Mouse (Mus musculus): ENCODE measurements around the gene Fchsd2.

The Fchsd2 gene

DNA sequence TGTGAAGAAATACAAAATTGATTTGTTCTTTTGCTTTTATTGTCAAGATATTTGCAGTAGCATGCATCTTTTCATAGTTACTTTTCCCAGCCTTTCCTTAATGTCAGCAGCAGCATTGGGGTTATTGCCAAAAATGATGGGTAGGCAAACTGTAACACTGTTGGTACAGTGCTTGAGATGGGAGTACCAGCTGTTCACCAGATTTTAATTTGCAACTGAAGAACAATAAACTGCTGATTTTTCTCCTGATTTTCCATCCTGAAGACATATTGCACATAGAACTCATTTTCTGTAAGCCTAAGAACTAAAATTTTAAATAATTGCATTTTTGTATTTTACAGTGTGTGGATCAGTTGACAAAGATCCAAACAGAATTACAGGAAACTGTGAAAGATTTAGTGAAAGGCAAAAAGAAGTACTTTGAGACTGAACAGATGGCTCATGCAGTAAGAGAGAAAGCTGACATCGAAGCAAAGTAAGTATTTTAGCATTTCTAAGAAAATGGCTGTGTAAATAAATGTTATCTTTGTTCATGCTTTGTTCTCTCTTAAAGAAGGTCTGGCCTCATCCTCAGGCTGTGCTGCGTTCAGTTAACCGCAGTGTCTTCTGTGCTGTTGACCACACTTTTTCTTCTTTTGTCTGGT, 98.8 kb downstream of the Fchsd2 start:
- no peak for DNase-seq (ENCODE audit: low read depth, low spot score)

DNA sequence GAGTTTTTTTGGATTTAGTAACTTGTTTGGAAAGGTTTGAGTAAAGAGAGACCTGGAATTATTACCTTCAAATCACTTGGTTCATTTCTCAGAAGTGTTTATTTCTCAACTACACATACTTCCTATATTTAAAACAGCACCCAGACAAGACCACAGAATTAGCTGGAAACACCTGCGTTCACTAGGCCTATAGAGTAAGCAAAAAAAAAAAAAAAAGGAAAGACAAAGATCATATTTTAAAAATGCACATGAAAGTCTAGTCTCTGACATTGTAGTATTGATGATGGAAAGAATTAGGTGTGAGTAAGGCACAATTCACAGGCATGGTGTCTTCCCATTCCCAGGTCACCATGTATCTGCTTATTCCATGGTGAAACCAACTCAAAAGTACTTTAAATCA, 118.2 kb downstream of the Fchsd2 start:
- no peak for DNase-seq (ENCODE audit: low read depth, low spot score)

DNA sequence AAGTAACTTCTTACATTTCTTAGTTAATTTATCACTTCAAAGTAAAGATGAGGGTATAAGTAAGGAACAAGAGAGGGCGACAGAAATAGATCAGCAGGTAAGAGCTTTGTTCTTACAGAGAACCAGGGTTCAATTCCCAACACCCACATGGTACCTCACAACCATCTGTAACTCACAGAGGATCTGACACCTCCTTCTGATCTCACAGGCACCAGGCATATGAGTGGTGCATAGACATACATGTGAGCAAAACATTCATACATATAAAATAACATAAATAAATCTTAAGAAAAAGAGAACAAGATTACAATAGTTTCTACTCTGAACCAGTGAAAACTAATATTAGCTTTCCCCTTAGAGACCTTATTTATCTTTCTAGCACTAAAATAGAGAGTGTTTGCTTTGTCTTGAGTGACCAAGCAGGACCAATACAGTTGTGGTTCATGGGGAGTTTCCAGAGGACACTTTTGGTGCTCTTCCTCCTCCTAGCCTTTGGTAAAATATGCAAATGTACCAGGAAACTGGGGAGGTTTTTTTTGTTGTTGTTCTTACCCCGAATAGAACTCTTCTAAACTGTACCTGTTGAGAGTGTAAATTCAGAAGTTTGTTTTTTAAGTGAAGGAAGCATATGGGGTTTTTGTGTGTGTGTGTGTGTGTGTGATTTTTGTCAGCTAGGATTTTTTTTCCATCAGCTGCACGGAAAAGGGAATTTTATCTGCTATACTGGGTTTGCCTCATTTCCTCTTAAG, 121.0 kb downstream of the Fchsd2 start:
- DNase-seq (ENCODE audit: low read depth, low spot score): peak; percentile 22

DNA sequence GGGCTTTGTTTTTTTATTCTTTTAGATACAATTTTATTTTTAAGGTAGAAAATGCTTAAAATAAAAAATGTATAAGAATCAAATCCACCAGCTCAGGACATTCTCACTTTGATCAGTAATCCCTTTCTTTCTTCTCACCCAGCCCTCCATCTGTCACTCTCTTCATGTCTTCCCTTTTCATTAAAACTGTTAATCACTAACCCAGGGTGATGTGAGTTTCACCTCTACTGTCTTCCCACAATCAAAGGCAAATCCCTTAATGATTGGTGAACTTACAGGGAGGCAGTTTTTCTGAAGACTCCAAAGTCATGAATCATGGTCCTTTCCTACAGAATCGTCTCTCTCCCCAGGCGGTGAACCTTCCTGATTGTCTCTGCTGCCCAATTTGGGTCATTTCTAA, 124.1 kb downstream of the Fchsd2 start:
- no peak for DNase-seq (ENCODE audit: low read depth, low spot score)

DNA sequence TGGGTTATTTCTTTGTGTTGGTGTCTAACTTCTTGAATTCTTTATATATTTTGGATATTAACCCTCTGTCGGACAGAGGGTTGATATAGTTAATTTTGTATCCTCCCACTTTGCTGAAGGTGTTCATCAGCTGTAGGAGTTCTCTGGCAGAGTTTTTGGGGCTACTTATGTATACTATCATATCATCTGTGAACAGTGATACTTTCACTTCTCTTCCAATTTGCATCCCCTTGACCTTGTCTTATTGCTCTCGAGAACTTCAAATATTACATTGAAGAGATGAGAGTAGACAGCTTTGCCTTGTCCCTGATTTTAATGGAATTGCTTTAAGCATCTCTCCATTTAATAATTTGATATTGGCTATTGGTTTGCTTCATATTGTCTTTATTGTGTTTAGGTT, 130.8 kb downstream of the Fchsd2 start:
- no peak for DNase-seq (ENCODE audit: low read depth, low spot score)

DNA sequence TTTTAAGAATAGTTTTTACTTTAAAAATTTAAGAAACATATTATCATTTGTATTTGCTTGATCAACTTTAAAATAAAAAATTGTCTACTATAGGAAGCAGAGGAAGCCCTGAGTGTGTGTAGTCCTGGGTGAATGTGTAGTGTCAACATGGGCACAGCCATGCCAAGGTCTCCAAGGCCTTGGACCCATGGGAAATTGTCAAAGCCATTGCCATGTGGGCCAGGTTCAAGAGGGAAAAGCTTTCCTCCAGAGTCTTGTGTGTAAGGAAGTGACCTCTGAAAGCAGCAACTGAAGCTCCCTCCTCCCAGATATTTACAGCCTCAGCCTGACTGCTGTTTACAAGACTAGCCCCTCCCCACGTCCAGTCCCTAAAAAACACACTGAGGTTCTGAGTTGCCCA, 136.7 kb downstream of the Fchsd2 start:
- no peak for DNase-seq (ENCODE audit: low read depth, low spot score)

DNA sequence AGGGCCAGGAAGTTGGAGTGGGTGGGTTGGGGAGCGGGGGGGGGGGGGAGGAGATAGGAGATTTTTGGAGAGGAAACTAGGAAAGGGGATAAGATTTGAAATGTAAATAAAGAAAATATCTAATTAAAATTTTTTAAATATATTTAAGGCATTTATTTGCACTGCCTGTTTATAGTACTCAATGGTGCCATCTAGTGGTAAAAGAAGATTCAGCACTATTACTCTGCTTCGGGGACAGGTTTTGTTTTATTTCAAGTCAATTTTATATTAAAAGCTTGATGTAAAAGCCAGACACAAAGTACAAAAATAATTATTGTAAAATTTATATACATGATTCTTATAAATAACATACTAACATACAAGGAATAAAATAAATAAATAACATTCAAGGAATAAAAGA, 138.8 kb downstream of the Fchsd2 start:
- peak; percentile 73 for DNase-seq (ENCODE audit: low read depth, low spot score)

DNA sequence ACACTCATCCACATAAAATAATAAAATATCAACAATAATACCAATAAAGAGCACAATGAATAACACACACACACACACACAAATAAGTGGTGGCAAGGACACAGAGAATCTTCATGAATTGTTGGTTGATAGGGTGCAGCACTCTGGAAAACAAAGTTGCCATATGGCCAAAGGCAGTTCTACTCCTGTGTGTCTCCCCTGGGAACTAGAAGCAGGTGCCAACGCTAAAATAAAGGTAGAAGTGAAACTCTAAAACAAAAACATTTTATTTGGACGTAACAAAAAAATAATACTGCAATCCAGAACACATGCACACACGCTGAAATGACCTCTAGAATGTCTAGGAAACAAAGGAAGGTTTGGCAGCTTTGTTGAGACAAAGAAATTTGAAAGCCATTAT, 140.1 kb downstream of the Fchsd2 start:
- no peak for DNase-seq (ENCODE audit: low read depth, low spot score)

DNA sequence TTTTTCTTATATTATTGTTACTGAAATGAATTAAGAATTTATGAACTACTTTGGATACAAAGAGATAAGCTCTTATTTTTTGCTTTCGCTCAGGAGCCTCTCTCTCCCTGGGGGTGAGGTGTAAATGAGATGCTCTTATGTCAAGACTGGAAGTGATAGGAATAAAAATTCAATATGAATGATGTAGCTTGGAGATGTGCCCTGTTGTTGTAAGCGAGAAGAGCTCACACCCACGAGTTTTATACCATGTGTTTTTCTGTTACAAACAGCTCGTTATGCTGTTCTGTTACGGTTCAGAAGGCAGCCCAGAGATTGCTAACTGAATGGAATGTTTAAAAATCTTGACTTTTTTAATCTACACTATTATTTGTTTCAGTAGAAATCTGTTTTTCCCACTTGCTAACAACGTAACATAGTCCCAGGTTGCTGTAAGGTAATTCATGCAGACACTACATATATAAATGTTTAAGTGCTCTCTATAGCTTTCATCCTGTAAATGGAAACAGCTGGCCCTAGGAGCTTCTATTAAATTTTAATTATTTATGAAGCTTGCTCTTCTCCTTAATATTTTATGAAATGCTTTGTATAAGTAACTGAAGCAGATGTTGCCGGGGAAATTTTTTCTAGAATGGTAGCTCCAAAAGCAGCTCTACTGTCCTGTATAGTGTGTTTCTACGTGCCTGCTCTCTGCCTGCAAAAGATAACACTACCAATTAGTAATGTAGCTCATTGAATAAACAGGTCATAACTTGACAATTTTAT, 144.2 kb downstream of the Fchsd2 start:
- DNase-seq (ENCODE audit: low read depth, low spot score): no peak

DNA sequence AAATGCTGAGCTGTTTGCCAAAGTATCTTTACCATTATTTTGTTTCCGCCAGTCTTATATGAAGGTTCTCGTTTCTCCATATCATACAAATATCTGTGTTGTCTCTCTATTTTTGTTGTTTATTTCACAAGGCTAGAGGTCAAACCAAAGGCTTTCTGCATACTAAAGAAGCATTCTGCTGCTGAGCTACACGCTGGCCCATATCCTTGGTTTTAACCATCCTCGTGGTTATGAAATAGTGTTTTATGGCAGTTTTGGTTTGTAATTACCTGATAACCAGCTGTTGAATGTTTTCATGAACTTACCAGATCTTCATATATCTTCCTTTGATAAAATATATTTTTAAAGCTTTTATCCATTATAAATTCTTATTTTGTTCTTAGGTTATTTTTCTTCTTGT, 156.1 kb downstream of the Fchsd2 start:
- DNase-seq (ENCODE audit: low read depth, low spot score): no peak

DNA sequence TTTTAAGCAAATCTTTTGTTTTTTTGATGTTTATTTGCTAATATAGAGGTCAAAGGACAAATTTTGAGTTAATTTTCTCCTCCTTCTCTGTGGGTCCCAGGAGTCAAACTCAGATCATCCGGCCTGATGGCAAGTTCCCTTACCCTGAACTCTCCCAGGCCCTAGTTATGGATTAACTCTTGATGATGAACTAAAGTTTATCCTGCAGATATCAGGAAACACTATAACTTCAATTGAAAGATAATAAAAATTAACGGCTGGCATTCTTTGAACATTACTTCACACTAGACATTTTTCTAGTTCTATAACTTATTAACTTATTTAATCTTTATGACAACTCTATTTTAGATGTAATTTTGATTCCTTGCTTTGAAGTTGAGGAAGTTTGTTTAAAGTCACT, 156.5 kb downstream of the Fchsd2 start:
- no peak for DNase-seq (ENCODE audit: low read depth, low spot score)

DNA sequence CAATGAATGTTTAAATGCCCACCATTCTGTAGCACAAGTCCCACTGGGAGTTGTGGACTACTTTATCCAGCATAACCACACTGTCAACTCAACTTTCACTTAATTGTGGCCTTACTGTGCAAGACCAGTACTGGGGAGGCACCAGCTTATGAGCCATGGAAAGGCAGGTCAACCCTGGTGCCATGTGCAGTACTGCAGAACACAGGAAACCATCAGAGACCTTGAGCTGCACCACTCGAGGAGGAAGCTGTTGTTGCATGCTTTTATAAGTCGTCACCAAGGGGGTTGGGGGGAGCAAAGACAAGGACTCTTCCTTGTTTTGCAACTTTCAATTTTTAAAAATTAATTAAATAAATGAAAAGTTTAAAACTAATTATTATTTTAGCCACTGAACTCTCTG, 160.4 kb downstream of the Fchsd2 start:
- DNase-seq (ENCODE audit: low read depth, low spot score): no peak

DNA sequence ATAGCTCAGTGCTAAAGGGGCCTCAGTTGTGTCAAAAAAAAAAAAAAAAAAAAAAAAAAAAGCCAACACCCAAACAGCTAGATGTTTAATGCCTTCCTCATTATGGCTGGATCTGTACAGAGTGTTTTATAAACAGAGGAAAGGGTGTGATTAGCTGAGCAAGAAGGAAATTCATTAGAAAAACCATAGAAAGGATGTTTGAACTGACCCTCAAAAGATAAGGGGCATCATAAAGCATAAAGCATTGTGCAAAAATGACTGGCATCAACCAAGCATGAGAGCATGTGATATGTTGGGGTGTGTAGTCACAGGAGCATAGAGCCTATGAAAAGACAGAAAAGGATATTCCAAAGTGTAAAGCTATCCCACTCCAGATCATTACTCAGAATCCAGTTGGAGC, 165.8 kb downstream of the Fchsd2 start:
- DNase-seq (ENCODE audit: low read depth, low spot score): no peak

DNA sequence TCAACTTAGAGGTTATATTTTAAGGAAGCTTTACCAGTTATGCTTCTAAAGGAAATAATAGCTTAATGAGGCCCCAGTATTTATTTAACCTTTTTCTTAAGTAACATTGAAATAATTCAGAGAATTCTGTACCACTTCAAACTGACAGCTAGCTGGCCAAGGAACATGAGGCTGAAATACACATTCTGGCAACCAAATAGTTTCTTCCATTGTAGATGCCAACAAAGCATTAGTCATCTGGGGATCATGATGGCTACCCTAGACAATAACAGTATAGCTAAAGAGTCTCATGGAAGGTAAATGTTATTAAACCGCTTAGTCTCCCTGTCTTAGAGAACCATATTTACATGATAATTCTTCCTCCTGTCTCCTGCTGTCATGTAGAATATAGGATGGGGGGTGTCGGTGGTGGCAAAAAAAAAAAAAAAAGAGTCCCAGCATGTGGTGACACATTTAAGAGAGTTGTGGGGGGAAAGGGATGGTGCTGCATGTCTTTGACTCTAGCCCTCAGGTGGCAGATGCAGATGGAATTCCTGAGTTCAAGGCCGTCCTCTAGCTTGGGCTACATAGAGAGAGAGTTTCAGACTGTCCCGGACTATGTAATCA, 169.4 kb downstream of the Fchsd2 start:
- no peak for DNase-seq (ENCODE audit: low read depth, low spot score)

DNA sequence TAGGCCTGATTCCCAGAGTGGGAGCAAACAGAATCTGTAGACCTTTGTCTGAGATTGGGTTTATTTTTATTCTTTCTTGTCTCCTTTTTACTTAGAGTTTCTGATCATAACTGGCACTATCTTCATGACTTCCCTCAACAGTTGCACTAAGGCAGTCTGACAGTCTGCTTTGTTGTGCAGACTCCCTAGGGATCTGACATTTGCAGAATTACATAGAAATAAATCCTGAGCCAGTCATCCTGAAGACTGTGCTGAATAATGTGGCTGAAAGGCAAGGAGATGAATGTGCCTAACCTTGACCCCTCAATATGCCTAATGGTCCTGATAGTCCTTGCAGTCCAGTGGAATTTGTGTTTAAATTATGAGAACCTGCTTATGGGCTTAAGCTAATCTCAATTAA, 170.8 kb downstream of the Fchsd2 start:
- DNase-seq (ENCODE audit: low read depth, low spot score): no peak

DNA sequence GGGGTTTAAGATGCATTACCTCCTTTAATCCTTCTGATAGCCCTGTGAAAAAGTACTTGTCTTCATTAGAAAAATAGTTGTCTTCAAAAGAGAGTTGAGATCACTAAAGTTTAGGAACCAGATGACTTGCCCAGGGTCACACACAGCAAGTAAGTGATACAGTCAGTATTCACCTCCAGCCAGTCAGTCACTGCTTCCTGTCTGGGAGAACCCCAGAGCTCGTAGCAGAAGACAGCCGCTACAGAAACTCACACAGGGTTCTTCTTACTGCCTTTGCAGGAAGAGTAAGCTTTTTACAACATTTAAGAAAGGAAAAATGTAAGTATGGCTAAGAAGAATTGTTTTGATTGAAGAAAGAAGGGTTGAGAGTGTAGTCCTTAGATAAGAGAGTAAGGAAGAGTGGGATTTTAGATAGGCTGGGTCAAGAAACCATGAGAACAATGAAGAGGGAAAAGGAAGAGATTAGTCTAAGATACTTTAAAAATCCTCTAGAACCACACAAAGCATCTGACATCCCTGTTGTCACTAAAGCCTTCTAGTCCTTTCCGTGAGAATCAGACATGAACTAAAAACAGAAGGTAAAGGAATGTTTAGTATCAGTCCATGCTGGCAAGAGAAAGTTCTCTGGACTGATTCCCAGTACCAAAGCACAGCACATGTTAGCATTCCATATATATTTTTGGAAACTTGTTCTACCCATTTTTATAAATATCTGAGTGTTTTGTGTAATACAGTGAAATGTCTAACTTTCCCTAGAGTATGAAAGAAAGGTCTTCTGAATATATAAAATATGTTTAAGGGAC, 175.0 kb downstream of the Fchsd2 start:
- DNase-seq (ENCODE audit: low read depth, low spot score): no peak

DNA sequence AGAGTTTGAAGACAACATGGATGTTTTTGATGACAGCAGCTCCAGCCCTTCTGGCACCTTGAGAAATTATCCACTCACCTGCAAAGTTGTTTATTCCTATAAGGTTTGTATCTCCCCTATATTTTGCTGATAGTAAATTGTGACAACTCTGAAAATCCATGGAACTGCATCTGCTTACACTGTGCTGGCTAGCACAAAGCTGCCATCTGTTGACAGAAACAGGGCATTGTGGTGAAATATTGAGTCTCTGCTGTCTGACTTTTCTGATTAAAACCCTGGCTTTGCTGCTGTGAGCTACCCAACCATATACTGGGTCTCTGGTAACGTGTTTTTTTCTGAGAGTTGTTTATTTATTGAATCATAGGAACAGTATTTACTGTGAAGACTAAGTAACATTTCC, 178.9 kb downstream of the Fchsd2 start:
- DNase-seq (ENCODE audit: low read depth, low spot score): no peak

DNA sequence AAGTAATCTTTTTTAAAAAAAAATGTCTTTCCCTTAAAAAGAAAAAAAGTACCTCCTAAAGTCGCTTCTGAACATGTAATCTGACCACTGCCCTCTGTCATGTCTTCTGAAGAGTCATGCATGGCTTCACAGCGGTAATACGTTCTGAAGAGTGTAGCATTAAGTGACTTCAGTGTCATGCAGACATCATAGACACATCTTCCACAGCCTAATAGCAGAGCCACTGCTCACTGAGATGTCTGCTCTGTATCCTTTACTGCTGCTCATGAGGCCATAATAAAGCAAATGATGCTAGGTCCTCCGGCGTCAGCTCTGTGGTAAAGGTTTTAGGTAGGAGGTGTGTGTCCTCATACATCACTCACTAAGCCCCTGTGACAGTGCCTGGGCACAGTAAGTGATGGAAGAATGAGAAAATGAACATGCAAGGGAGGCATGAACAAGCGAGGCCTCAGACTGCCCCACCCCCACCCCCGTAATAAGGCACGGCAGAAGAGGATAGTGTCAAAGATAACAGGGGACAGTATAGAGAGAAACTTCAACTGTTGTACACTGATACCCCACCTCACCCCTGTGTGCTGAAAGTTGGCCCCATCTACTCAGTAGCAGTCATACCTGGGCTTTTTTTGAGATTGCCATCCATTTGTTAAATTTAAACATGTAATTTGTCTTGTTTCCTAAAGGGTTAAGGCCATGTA, 179.9 kb downstream of the Fchsd2 start:
- no peak for DNase-seq (ENCODE audit: low read depth, low spot score)

DNA sequence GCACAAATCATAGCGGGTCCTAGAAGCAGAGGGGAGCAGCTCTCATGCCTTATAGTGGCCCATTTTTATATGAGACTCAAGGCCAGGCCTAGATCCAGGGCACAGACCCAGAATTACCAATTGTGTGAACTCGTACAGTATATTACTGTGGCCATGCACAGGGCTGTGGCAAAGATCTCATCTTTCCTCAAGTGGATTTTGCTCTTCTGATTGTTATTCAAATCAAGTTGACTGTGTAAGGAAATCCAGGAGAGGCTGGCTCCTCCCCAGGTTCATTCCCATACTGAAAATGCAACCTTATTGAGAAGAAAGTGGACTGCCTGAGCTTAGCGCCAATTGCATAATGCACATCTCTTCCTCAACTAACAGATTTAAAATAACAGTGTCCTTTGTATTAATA, 190.1 kb downstream of the Fchsd2 start:
- no peak for DNase-seq (ENCODE audit: low read depth, low spot score)

DNA sequence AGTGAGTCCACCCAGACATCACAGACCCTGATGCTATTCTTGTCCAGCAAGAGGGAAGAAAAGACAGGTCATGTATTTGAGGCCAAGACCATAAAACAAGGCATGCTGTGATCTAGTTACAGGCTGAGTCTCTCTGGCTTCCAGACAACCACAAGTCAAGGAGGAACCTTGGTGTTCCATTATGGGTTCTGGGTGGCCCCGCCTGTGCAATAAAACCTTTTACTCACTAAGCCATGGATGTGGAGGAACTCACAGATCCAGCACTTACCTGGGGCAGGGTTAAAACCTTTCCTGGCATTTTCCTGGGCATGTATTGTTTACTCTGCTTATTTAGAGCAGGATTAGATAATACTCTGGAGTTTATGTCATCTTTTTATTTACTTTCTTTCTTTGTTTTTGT, 191.8 kb downstream of the Fchsd2 start:
- no peak for DNase-seq (ENCODE audit: low read depth, low spot score)

DNA sequence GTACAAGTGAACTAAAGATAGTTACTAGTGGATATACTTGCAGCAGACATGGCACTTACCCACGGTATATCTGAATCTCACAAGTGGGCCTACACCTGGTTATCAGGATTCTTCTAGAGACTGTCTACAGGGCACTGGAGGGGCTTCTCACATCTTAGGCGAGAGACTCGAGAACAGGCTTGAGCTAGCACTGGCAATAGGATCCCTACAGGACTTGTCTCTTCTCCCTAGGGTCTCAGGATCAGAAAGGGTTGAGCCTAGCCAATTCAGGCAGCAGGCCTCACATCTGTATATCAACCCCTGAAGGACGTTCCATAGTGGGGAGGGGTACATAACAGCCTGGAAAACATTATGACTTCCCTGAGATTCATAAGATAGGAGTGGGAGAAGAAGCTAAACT, 194.2 kb downstream of the Fchsd2 start:
- no peak for DNase-seq (ENCODE audit: low read depth, low spot score)

Data from CD4-positive, CD25-positive, alpha-beta regulatory T cell, adult 2 months (primary cell).